Mouse (Mus musculus) intestine, embryonic 15.5 days (tissue): ENCODE measurements at regions not wholly inside any gene's neighbourhood (a gene's known extent, or its start where the extent isn't known, plus 50 kb on each side); places are given as distances from the start of the nearest gene placed in this dataset.
"Not testable (repeated sequence)": the region's sequence is repeated elsewhere in the genome, so short reads cannot be mapped to it uniquely, and the experiment has no call there.

Experiments
- ATAC-seq: fragments of 200-750 bp; cut with Nextera tagmentation; 2 replicates; pipeline ENCODE4 v1.8.0; 2017; ENCODE audit warnings: moderate TSS enrichment, moderate library complexity
- H3K27ac ChIP-seq: fragments of 300-500 bp; sonication (generic); 2 replicates; pipeline ENCODE4 v1.5.1; 2015; ENCODE audit warnings: mild to moderate bottlenecking, inconsistent platforms
- H3K27me3 ChIP-seq: fragments of 300-500 bp; sonication (generic); replicated peaks from 2 replicates; pipeline ENCODE4 v1.6.1; 2015; ENCODE audit warnings: inconsistent platforms
- H3K36me3 ChIP-seq: fragments of 300-500 bp; sonication (generic); 2 replicates; pipeline ENCODE4 v1.6.1; 2015; ENCODE audit warnings: inconsistent platforms
- H3K4me1 ChIP-seq: fragments of 300-500 bp; sonication (generic); replicated peaks from 2 replicates; pipeline ENCODE4 v1.6.1; 2015; ENCODE audit warnings: inconsistent platforms
- H3K4me2 ChIP-seq: fragments of 300-500 bp; sonication (generic); replicated peaks from 2 replicates; pipeline ENCODE4 v1.6.1; 2015; ENCODE audit warnings: mild to moderate bottlenecking, inconsistent platforms
- H3K4me3 ChIP-seq: fragments of 300-500 bp; sonication (generic); replicated peaks from 2 replicates; pipeline ENCODE4 v1.5.1; 2015; ENCODE audit warnings: inconsistent platforms
- H3K9ac ChIP-seq: fragments of 300-500 bp; sonication (generic); 2 replicates; pipeline ENCODE4 v1.6.1; 2015; ENCODE audit warnings: inconsistent platforms
- H3K9me3 ChIP-seq: fragments of 300-500 bp; sonication (generic); 2 replicates; pipeline ENCODE4 v1.6.1; 2016; ENCODE audit warnings: inconsistent platforms
- WGBS: fragments of 180-500 bp; shearing (Covaris S2); methylation state at CpG from one replicate; pipeline ENCODE4 v1.1.7; 2015; 5-methylcytosine and 5-hydroxymethylcytosine counted together

DNA sequence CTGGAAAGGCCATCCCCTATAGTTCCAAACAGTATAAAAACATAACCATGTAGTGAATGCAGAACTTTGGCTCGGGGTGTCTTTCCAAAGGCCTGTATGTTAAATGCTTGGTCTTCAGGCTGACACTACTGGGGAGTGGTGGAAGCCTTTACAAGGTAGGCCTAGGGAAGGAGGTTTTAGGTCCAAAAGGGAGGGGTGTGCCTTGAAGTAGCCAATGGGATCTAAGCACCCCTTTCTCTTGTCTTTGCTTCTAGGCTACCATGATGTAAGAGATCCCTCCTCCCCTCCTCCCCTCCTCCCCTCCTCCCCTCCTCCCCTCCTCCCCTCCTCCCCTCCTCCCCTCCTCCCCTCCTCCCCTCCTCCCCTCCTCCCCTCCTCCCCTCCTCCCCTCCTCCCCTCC, 56.5 kb upstream of the Fzd7 start:
- H3K9me3 ChIP-seq, H3K27me3 ChIP-seq, H3K9ac ChIP-seq, ATAC-seq, H3K27ac ChIP-seq, H3K4me3 ChIP-seq, H3K36me3 ChIP-seq, H3K4me2 ChIP-seq: not testable (repeated sequence)
- WGBS = 97% methylated on average over 1 of the region's 1 CpGs
- H3K4me1 ChIP-seq = peaks cover 14% of the 10 kb centered on the region

DNA sequence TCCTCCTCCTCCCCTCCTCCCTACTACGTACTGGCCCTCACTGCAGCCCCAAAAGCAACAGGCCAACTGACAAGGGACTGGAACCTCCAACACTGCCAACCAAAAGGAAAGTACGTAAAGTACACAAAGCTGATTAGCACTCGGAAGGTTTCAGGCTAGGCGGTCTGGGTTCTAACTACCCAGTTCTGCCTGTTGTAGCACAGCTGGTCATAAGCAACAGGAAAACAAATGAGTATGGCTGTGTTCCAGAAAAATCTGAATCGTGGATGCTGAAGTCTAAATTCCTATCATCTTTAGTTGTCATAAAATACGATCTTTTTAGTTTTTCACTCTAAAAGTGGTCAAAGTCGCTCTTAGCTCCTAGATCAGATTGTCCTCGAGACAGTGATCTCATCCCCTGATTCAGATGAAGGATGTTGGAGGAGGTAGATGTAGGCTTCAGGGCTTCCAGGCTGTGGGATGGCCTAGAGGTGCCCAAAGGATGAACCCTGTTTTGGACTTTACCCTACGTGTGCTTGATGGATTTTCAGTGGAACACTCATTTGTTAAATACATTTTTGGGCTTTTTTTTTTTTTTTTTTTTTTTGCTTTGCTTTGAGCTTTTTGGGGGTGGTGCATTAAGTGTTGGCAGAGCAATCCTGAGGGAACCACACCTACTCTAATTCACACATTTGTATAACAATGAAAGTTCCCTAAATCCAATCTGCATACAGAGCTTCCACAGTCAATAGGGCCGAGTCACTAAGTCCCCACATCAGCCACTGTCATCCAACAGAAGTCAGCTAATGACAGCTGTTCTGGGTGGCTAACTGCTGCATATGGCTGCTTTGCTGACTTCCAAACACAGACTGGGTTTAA, 55.6 kb upstream of the Fzd7 start:
- Histone ChIP-seq H3K4me1 (peaks cover 14% of the 10 kb centered on the region), H3K9ac (no peak overlapping the region), H3K27me3 (no peaks in the 10 kb centered on the region), H3K9me3 (no peaks in the 10 kb centered on the region), H3K27ac (no peak overlapping the region), H3K4me3 (no peak overlapping the region), H3K36me3 (no peaks in the 10 kb centered on the region), H3K4me2 (no peak overlapping the region)
- 48% methylated on average over 9 of the region's 10 CpGs for whole genome bisulfite sequencing
- no peak for ATAC-seq

DNA sequence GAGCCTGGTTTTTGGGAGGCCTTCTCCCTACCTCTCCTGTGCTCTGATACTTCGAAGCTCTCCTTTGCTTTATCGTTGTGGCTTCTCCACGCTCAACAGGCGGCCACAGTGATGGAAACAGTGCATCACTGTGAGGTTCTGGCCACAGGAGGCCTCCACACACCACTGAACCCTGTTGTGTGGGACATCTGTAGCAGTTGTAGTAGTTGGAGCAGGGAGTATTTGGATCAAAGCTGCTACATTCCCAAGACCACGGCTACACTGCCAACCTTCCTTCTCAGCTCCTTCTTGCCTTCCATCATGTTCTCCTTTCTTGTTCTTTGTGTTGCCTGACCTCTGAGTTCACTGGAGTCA, 55.0 kb upstream of the Fzd7 start:
- Histone ChIP-seq H3K9ac (no peak overlapping the region), H3K4me2 (no peak overlapping the region), H3K27me3 (no peaks in the 10 kb centered on the region), H3K36me3 (no peaks in the 10 kb centered on the region), H3K4me3 (no peak overlapping the region), H3K27ac (no peak overlapping the region), H3K4me1 (peaks cover 14% of the 10 kb centered on the region), H3K9me3 (no peaks in the 10 kb centered on the region)
- no peak for ATAC-seq
- WGBS = 70% methylated on average over 5 of the region's 5 CpGs

DNA sequence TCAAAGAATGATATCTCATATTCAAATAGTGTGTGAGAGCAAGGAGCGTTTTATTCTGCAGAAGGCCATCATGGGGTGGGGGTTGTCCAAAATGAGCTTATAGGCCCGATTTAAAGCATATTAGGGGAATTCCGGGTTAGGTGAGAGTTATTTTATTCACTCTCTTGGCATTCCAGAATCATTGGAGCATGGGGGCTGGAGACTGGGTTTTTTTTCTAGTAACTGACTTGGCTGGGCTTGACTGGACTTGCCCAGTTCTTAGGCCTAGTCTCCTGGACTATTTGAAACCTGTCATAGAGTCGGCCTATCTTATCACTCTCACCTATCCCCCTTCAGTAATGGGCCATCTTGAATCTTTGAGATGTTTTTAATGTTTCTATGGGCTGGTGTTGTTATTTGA, 52.9 kb upstream of the Fzd7 start:
- ATAC-seq = no peak
- Histone ChIP-seq H3K4me3 (no peak overlapping the region), H3K27ac (no peak overlapping the region), H3K36me3 (no peaks in the 10 kb centered on the region), H3K9me3 (no peaks in the 10 kb centered on the region), H3K27me3 (no peaks in the 10 kb centered on the region), H3K9ac (no peak overlapping the region), H3K4me2 (no peak overlapping the region), H3K4me1 (no peaks in the 10 kb centered on the region)
- 79% methylated on average over 4 of the region's 4 CpGs for WGBS

DNA sequence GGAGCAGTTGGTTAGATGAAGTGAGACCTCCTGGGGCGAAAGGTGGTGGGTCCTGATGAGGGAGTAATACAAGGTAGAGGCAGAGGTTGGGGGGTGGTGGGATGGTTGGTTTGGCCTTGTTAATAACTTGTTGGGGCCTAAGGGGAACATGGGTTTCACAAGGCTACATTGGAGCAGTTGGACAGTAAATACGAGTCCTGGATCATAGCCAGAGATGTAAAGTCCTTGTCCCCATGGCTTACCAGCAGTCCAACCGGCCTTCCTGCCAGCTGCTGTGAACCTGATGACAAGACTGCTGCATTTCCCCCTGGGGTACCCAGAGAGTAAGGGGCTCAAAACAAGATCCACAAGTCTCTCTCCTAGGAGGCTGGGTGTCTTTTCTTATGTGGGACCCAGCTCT, 52.0 kb upstream of the Fzd7 start:
- no peaks in the 10 kb centered on the region for H3K9me3 ChIP-seq
- ATAC-seq = no peak
- WGBS = 87% methylated on average over 3 of the region's 3 CpGs
- H3K4me3 ChIP-seq = no peak overlapping the region
- H3K9ac ChIP-seq = no peak overlapping the region
- no peaks in the 10 kb centered on the region for H3K36me3 ChIP-seq
- no peak overlapping the region for H3K4me2 ChIP-seq
- no peaks in the 10 kb centered on the region for H3K4me1 ChIP-seq
- H3K27me3 ChIP-seq = no peaks in the 10 kb centered on the region
- H3K27ac ChIP-seq = no peak overlapping the region

DNA sequence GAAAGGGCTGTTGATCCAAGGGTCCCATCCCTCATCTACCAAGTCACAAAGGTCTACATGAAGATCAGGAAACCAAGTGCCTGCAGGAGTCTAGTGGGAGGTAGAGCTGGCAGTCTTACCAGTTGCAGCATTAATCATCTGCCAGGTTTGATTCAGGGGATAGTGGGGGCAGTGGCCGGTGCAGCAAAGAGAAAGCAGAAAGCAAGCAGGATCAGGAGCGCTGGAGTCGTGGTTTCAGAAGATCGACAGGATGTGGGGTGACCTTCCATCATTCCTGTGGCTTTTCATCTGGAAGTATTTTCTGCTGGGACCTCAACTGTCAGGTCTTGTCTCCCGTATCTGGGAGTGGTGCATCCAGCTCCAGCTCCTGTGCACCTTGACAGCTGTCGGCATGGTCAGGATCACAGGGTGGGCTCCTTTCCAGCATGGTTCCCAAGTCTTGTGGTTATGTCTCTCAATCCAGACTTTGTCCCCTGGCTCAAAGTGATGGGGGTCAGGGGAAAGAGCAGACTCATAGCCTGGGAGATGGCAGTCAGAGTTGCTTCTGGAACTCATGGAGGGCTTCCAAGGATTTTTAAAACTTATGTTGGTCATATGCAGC, 51.2 kb upstream of the Fzd7 start:
- Histone ChIP-seq H3K36me3 (no peaks in the 10 kb centered on the region), H3K4me1 (no peaks in the 10 kb centered on the region), H3K9me3 (no peaks in the 10 kb centered on the region), H3K27ac (no peak overlapping the region), H3K9ac (no peak overlapping the region), H3K4me3 (no peak overlapping the region), H3K27me3 (no peaks in the 10 kb centered on the region), H3K4me2 (no peak overlapping the region)
- no peak for ATAC-seq
- 80% methylated on average over 6 of the region's 6 CpGs for WGBS
